8 mouse cellular contexts compared by ENCODE assay signal in the genomic region with DNA sequence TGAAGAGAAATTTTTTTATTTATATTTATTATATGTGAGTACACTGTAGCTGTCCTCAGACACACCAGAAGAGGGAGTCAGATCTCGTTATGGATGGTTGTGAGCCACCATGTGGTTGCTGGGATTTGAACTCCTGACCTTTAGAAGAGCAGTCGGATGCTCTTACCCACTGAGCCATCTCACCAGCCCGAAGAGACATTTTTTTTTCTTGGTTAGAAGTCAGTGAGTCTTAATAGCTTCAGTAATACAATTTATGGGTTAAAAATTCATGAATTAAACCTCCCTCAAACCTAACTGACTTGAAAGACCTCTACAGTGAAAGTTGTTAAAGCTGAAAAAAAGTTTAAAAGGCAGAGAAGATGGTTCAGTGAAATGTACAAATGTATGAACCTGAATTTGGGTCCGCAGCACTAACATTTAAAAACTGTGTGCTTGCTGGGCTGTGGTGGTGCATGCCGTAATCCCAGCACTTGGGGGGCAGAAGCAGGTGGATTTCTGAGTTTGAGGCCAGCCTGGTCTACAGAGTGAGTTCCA. TPM values are rescaled to one million over a fixed set of nuclear protein-coding genes. Genes with fewer than 3 reads are reported as not detected.
A peak's percentile ranks its signal among the peaks of the same experiment; 100 is the strongest.
DNase-seq lines count a peak whose midpoint lies in the region; ATAC-seq and TF ChIP-seq lines count a peak whose summit lies in the region.
"Not testable (repeated sequence)": the region's sequence is repeated elsewhere in the genome, so short reads cannot be mapped to it uniquely, and the experiment has no call there.

No protein-coding gene starts in this region.

- not testable (repeated sequence) for H3K4me2 ChIP-seq in intestine, postnatal 0 days (replicated peaks; ENCODE audit: low read depth); liver, embryonic 14.5 days (ENCODE audit: low read depth); lung, embryonic 14.5 days

- H3K4me1 ChIP-seq in MEL (ENCODE audit: control insufficient read depth in 1 of 2, insufficient read depth in 2 of 2, low read length in 2 of 2); intestine, postnatal 0 days (replicated peaks; ENCODE audit: control insufficient read depth, insufficient read depth, low read length); lung, embryonic 14.5 days (ENCODE audit: insufficient read depth): not testable (repeated sequence)
- peaks cover 47% of the 10 kb centered on the region for H3K4me1 ChIP-seq in bone marrow macrophage, adult 2 months (ENCODE audit: control insufficient read depth, insufficient read depth, low read length)
- peaks cover 5 to 10% of the 10 kb centered on the region in 2 experiments; a peak in 2 of 4 replicates for H3K4me1 ChIP-seq in liver, embryonic 14.5 days (replicated peaks; ENCODE audit: control insufficient read depth in 2 of 2, insufficient read depth in 2 of 2, low read length in 1 of 2)

- DNase-seq in 3134 (ENCODE audit: extremely low read depth, insufficient read length, low spot score) (peak; percentile 35), A20 (ENCODE audit: low read depth, low spot score) (peak; percentile 36), MEL (ENCODE audit: low read depth, low spot score) (peak; percentile 58)
- DNase-seq in layer of hippocampus, adult 2 months (ENCODE audit: low spot score in 2 of 2); liver, embryonic 14.5 days (ENCODE audit: low read depth in 3 of 3, low spot score in 3 of 3): not testable (repeated sequence)
- DNase-seq in lung, embryonic 14.5 days = peak; percentile 21

- H3K36me3 ChIP-seq in MEL (ENCODE audit: control insufficient read depth in 1 of 2, insufficient read depth in 2 of 2, low read length in 2 of 2) = peaks cover 6 to 13% of the 10 kb centered on the region in 2 experiments
- not testable (repeated sequence) for H3K36me3 ChIP-seq in intestine, postnatal 0 days (ENCODE audit: control insufficient read depth, insufficient read depth)
- H3K36me3 ChIP-seq in liver, embryonic 14.5 days (replicated peaks; ENCODE audit: control insufficient read depth, insufficient read depth, low read depth) = peaks cover 32% of the 10 kb centered on the region
- peaks cover 36% of the 10 kb centered on the region for H3K36me3 ChIP-seq in lung, embryonic 14.5 days (ENCODE audit: insufficient read depth)

- H3K79me2 ChIP-seq in MEL (ENCODE audit: control insufficient read depth, insufficient read depth, low read length, poor library complexity) = peaks cover 27% of the 10 kb centered on the region

- H3K27ac ChIP-seq in MEL (ENCODE audit: control insufficient read depth, low read depth, low read length); intestine, postnatal 0 days (ENCODE audit: low read depth, low read length); layer of hippocampus, adult 2 months; liver, embryonic 14.5 days; lung, embryonic 14.5 days (ENCODE audit: low read depth): not testable (repeated sequence)
- H3K27ac ChIP-seq in bone marrow macrophage, adult 2 months (ENCODE audit: insufficient read depth, low read depth, low read length) = peak overlapping the region; percentile 85

- TF ChIP-seq CTCF in MEL (IDR thresholded peaks at IDR 0.05 in 2 of 3, conservative IDR thresholded peaks at IDR 0.05 in 1 of 3; ENCODE audit: control insufficient read depth in 1 of 3, insufficient read depth in 1 of 3, low read depth in 2 of 3, low read length in 3 of 3, poor library complexity in 1 of 3, severe bottlenecking in 1 of 3); bone marrow macrophage, adult 2 months (IDR thresholded peaks at IDR 0.05; ENCODE audit: low read depth, low read length): not testable (repeated sequence)
- 0 out of 2 replicates have a peak, but pooled peaks have one; percentile 12 for TF ChIP-seq CTCF in intestine, postnatal 0 days (IDR thresholded peaks at IDR 0.05; ENCODE audit: low read depth)
- peak; percentile 30 for TF ChIP-seq CTCF in layer of hippocampus, adult 2 months (conservative IDR thresholded peaks at IDR 0.05)
- peak; percentile 24; the same call in 1 of the 2 replicates for TF ChIP-seq CTCF in liver, embryonic 14.5 days (IDR thresholded peaks at IDR 0.05; ENCODE audit: low read depth)
- TF ChIP-seq CTCF in lung, embryonic 14.5 days (IDR thresholded peaks at IDR 0.05; ENCODE audit: low read depth) = peak; percentile 11; the same call in 1 of the 2 replicates

- 34% methylated on average over 5 of the region's 5 CpGs for WGBS in intestine, postnatal 0 days
- WGBS in liver, embryonic 14.5 days (ENCODE audit: insufficient replicate concordance) = 23% methylated on average over 5 of the region's 5 CpGs
- WGBS in lung, embryonic 14.5 days = 29% methylated on average over 5 of the region's 5 CpGs

- not testable (repeated sequence) for ATAC-seq in intestine, postnatal 0 days
- ATAC-seq in liver, embryonic 14.5 days (ENCODE audit: insufficient read depth) = peak; percentile 1; the same call in 1 of the 2 replicates
- ATAC-seq in lung, embryonic 14.5 days (ENCODE audit: insufficient read depth) = peak; percentile 0; the same call in 1 of the 2 replicates

- H3K4me3 ChIP-seq in MEL (ENCODE audit: control insufficient read depth in 1 of 2, insufficient read depth in 1 of 2, low read depth in 2 of 2, low read length in 2 of 2); bone marrow macrophage, adult 2 months (ENCODE audit: insufficient read depth, low read length); intestine, postnatal 0 days (ENCODE audit: low read depth, low read length); layer of hippocampus, adult 2 months; liver, embryonic 14.5 days (ENCODE audit: insufficient read depth in 1 of 2, low read depth in 2 of 2, low read length in 2 of 2); lung, embryonic 14.5 days (ENCODE audit: low read depth, low read length): not testable (repeated sequence)

- H3K9ac ChIP-seq in MEL (ENCODE audit: control insufficient read depth, low read depth, low read length, poor library complexity, severe bottlenecking); intestine, postnatal 0 days (ENCODE audit: low read depth, low read length); liver, embryonic 14.5 days (replicated peaks); lung, embryonic 14.5 days: not testable (repeated sequence)

- not testable (repeated sequence) for H3K9me3 ChIP-seq in MEL (replicated peaks; ENCODE audit: insufficient read depth, low read length); intestine, postnatal 0 days (ENCODE audit: control insufficient read depth); liver, embryonic 14.5 days (ENCODE audit: control insufficient read depth, low read length); lung, embryonic 14.5 days (ENCODE audit: low read depth, low read length)

- not testable (repeated sequence) for H3K27me3 ChIP-seq in MEL (ENCODE audit: control insufficient read depth in 1 of 2, insufficient read depth in 2 of 2, low read length in 2 of 2); intestine, postnatal 0 days (replicated peaks; ENCODE audit: control insufficient read depth, insufficient read depth, low read length); liver, embryonic 14.5 days (ENCODE audit: control insufficient read depth, insufficient read depth, low read length); lung, embryonic 14.5 days (ENCODE audit: insufficient read depth, low read length)

- TF ChIP-seq RAD21 in MEL (IDR thresholded peaks at IDR 0.05; ENCODE audit: low read depth, low read length) = not testable (repeated sequence)

- not testable (repeated sequence) for TF ChIP-seq POLR2A in MEL (IDR thresholded peaks at IDR 0.05; ENCODE audit: control insufficient read depth in 1 of 2, insufficient read depth in 1 of 2, low read depth in 1 of 2, low read length in 2 of 2, poor library complexity in 1 of 2); bone marrow macrophage, adult 2 months (IDR thresholded peaks at IDR 0.05; ENCODE audit: borderline replicate concordance, low read depth, low read length)

- not testable (repeated sequence) for TF ChIP-seq EP300 in MEL (IDR thresholded peaks at IDR 0.05; ENCODE audit: low read depth in 1 of 2, low read length in 2 of 2); liver, embryonic 14.5 days (IDR thresholded peaks at IDR 0.05; ENCODE audit: low read depth)

RNA-seq across cellular contexts. Expression of a gene that starts 4.7 kb away (rescaled TPM):
- total RNA-seq in MEL (2012; rRNA removed) = 2,912 and 2,921 TPM in 2 replicates
- polyA plus RNA-seq in MEL (2012; ENCODE audit: insufficient read depth in 1 of 2, insufficient read length in 2 of 2, low read depth in 1 of 2, low replicate concordance in 2 of 2, missing spikeins in 1 of 2) = 1,000 to 10,000 TPM in 1 of 2 experiments, not detected in 1; 2,284 TPM
- 1,730 and 1,840 TPM in 2 replicates for polyA plus RNA-seq in bone marrow macrophage, adult 2 months (2012; ENCODE audit: insufficient read depth, insufficient read length, missing spikeins)
- 791 and 834 TPM in 2 replicates for polyA plus RNA-seq in intestine, postnatal 0 days (2015; fragmentation: Nextera tagmentation; extraction: Ambion mirVana)
- total RNA-seq in layer of hippocampus, adult 2 months (2021) = 100 to 1,000 TPM; 387 to 404 TPM
- polyA plus RNA-seq in liver, embryonic 14.5 days (2012; rRNA removed) = 680 and 1,914 TPM in 2 replicates
- 960 and 985 TPM in 2 replicates for polyA plus RNA-seq in liver, embryonic 14.5 days (2014; fragmentation: Nextera tagmentation; extraction: Ambion mirVana)
- polyA plus RNA-seq in lung, embryonic 14.5 days (2014; fragmentation: Nextera tagmentation; extraction: Ambion mirVana) = 1,609 and 1,625 TPM in 2 replicates

RNA-seq across cellular contexts. Expression of a gene that starts 11.7 kb away (rescaled TPM):
- total RNA-seq in MEL (2012; rRNA removed) = 0.12 and 0.20 TPM in 2 replicates
- polyA plus RNA-seq in MEL (2012; ENCODE audit: insufficient read depth in 1 of 2, insufficient read length in 2 of 2, low read depth in 1 of 2, low replicate concordance in 2 of 2, missing spikeins in 1 of 2) = under 1 TPM in 1 of 2 experiments, not detected in 1; 0.56 TPM
- 642 and 647 TPM in 2 replicates for polyA plus RNA-seq in bone marrow macrophage, adult 2 months (2012; ENCODE audit: insufficient read depth, insufficient read length, missing spikeins)
- 0.69 and 0.77 TPM in 2 replicates for polyA plus RNA-seq in intestine, postnatal 0 days (2015; fragmentation: Nextera tagmentation; extraction: Ambion mirVana)
- under 1 TPM in 1 of 2 experiments, not detected in 1; 0.36 TPM for total RNA-seq in layer of hippocampus, adult 2 months (2021)
- 1.6 TPM in 2 replicates for polyA plus RNA-seq in liver, embryonic 14.5 days (2012; rRNA removed)
- polyA plus RNA-seq in liver, embryonic 14.5 days (2014; fragmentation: Nextera tagmentation; extraction: Ambion mirVana) = 1.8 and 2.2 TPM in 2 replicates
- 0.91 and 1.2 TPM in 2 replicates for polyA plus RNA-seq in lung, embryonic 14.5 days (2014; fragmentation: Nextera tagmentation; extraction: Ambion mirVana)

RNA-seq across cellular contexts. Expression of a gene that starts 15.2 kb away (rescaled TPM):
- total RNA-seq in MEL (2012; rRNA removed) = 31.1 and 33.9 TPM in 2 replicates
- polyA plus RNA-seq in MEL (2012; ENCODE audit: insufficient read depth in 1 of 2, insufficient read length in 2 of 2, low read depth in 1 of 2, low replicate concordance in 2 of 2, missing spikeins in 1 of 2) = 100 to 1,000 TPM in 1 of 2 experiments, not detected in 1; 113 TPM
- polyA plus RNA-seq in bone marrow macrophage, adult 2 months (2012; ENCODE audit: insufficient read depth, insufficient read length, missing spikeins) = 79.5 and 93.8 TPM in 2 replicates
- polyA plus RNA-seq in intestine, postnatal 0 days (2015; fragmentation: Nextera tagmentation; extraction: Ambion mirVana) = 28.4 and 29.6 TPM in 2 replicates
- total RNA-seq in layer of hippocampus, adult 2 months (2021) = 100 to 1,000 TPM; 160 to 170 TPM
- 10.3 and 11.6 TPM in 2 replicates for polyA plus RNA-seq in liver, embryonic 14.5 days (2012; rRNA removed)
- polyA plus RNA-seq in liver, embryonic 14.5 days (2014; fragmentation: Nextera tagmentation; extraction: Ambion mirVana) = 11.5 and 13.0 TPM in 2 replicates
- polyA plus RNA-seq in lung, embryonic 14.5 days (2014; fragmentation: Nextera tagmentation; extraction: Ambion mirVana) = 38.0 and 44.2 TPM in 2 replicates

RNA-seq across cellular contexts. Expression of a gene that starts 15.9 kb away (rescaled TPM):
- 16.0 and 17.1 TPM in 2 replicates for total RNA-seq in MEL (2012; rRNA removed)
- 10 to 100 TPM in 1 of 2 experiments, not detected in 1; 21.7 TPM for polyA plus RNA-seq in MEL (2012; ENCODE audit: insufficient read depth in 1 of 2, insufficient read length in 2 of 2, low read depth in 1 of 2, low replicate concordance in 2 of 2, missing spikeins in 1 of 2)
- polyA plus RNA-seq in bone marrow macrophage, adult 2 months (2012; ENCODE audit: insufficient read depth, insufficient read length, missing spikeins) = 56.5 and 59.4 TPM in 2 replicates
- 123 and 129 TPM in 2 replicates for polyA plus RNA-seq in intestine, postnatal 0 days (2015; fragmentation: Nextera tagmentation; extraction: Ambion mirVana)
- 10 to 100 TPM; 80.2 to 84.8 TPM for total RNA-seq in layer of hippocampus, adult 2 months (2021)
- polyA plus RNA-seq in liver, embryonic 14.5 days (2012; rRNA removed) = 22.8 and 25.3 TPM in 2 replicates
- 34.4 and 34.6 TPM in 2 replicates for polyA plus RNA-seq in liver, embryonic 14.5 days (2014; fragmentation: Nextera tagmentation; extraction: Ambion mirVana)
- 277 and 290 TPM in 2 replicates for polyA plus RNA-seq in lung, embryonic 14.5 days (2014; fragmentation: Nextera tagmentation; extraction: Ambion mirVana)

RNA-seq across cellular contexts. Expression of a gene that starts 31.2 kb away (rescaled TPM):
- total RNA-seq in MEL (2012; rRNA removed) = 2.0 and 2.7 TPM in 2 replicates
- 10 to 100 TPM in 1 of 2 experiments, not detected in 1; 16.8 TPM for polyA plus RNA-seq in MEL (2012; ENCODE audit: insufficient read depth in 1 of 2, insufficient read length in 2 of 2, low read depth in 1 of 2, low replicate concordance in 2 of 2, missing spikeins in 1 of 2)
- 5.8 and 8.3 TPM in 2 replicates for polyA plus RNA-seq in bone marrow macrophage, adult 2 months (2012; ENCODE audit: insufficient read depth, insufficient read length, missing spikeins)
- polyA plus RNA-seq in intestine, postnatal 0 days (2015; fragmentation: Nextera tagmentation; extraction: Ambion mirVana) = 100 TPM in 2 replicates
- 1 to 10 TPM; 4.3 to 9.7 TPM for total RNA-seq in layer of hippocampus, adult 2 months (2021)
- polyA plus RNA-seq in liver, embryonic 14.5 days (2012; rRNA removed) = 5.5 and 7.6 TPM in 2 replicates
- 5.7 and 6.7 TPM in 2 replicates for polyA plus RNA-seq in liver, embryonic 14.5 days (2014; fragmentation: Nextera tagmentation; extraction: Ambion mirVana)
- 16.1 and 17.3 TPM in 2 replicates for polyA plus RNA-seq in lung, embryonic 14.5 days (2014; fragmentation: Nextera tagmentation; extraction: Ambion mirVana)

Comparison
In these comparisons a context has a peak if more than half of its experiments do, and no peak if none do; other contexts are left out.
1. RNA of a gene that starts 11.7 kb away (polyA plus RNA-seq): 642 to 647 TPM in bone marrow macrophage, adult 2 months; 1.6 to 2.2 TPM in liver, embryonic 14.5 days, 0.91 to 1.2 TPM in lung, embryonic 14.5 days, 0.69 to 0.77 TPM in intestine, postnatal 0 days and 0.56 TPM in MEL; every median in the first group is over 100 times any median in the second.